In the genomic region with DNA sequence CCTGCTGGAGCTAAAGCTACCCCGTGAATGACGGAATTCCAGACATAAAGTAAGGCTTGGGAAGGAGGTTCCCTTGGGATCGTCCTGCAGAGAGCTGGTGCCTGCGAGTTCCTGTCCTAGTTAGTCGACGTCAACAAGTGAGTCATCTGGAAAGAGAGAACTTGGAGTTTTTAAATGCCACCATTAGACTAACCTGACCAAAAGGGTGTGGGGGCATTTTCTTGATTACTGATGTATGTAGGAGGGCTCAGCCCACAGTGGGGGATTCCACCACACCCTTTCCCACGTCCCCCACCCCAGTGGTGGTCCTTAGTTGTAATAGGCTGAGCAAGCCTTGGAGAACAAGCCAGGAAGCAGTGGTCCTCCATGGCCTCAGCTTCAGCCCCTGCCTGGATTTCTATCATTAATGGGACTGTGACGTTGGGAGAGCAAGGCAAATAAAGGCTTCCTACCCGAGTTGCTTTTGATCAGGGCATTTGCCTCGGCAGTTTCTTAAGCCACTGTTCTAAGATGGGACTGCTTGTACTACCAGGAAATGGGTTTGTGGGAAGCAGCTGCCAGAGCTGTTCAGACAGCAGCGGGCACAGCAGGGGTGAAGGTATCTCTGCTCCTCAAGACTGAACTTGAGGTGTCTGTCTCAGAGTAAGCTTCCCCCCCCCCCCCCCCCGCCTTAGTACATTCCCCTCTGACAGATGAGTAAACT, we compare ENCODE assay signal across 8 mouse cellular contexts. TPM values are rescaled to one million over a fixed set of nuclear protein-coding genes. Genes with fewer than 3 reads are reported as not detected.
DNase-seq lines count a peak whose midpoint lies in the region; ATAC-seq and TF ChIP-seq lines count a peak whose summit lies in the region.

No protein-coding gene starts in this region.

- H3K4me2 ChIP-seq in forebrain, postnatal 0 days (ENCODE audit: low read depth), result peak overlapping the region; percentile 84
- H3K4me2 ChIP-seq in stomach, embryonic 16.5 days (ENCODE audit: low read depth, low read length), result peak overlapping the region; percentile 83

- no peaks in the 10 kb centered on the region for H3K27me3 ChIP-seq in forebrain, postnatal 0 days (ENCODE audit: insufficient read depth, low read length)
- H3K27me3 ChIP-seq in kidney, adult 2 months (replicated peaks; ENCODE audit: control insufficient read depth, insufficient read depth, low read length), result no peaks in the 10 kb centered on the region
- H3K27me3 ChIP-seq in stomach, embryonic 16.5 days (ENCODE audit: control insufficient read depth, insufficient read depth, low read length), result no peaks in the 10 kb centered on the region

- no peak for TF ChIP-seq CTCF in forebrain, postnatal 0 days (IDR thresholded peaks at IDR 0.05; ENCODE audit: low read depth)
- TF ChIP-seq CTCF in kidney, adult 2 months (conservative IDR thresholded peaks at IDR 0.05; ENCODE audit: insufficient read depth, insufficient read length, low read depth, low read length), result no peak

- TF ChIP-seq POLR2A in kidney, adult 2 months (IDR thresholded peaks at IDR 0.05; ENCODE audit: low read depth, low read length), result no peak

- WGBS in forebrain, postnatal 0 days, result 18% methylated on average over 12 of the region's 12 CpGs
- 17% methylated on average over 12 of the region's 12 CpGs for WGBS in kidney, adult 2 months
- WGBS in macrophage (ENCODE audit: missing documents), result 3% methylated on average over 11 of the region's 12 CpGs
- WGBS in stomach, embryonic 16.5 days, result 8% methylated on average over 12 of the region's 12 CpGs

- H3K9me3 ChIP-seq in forebrain, postnatal 0 days (ENCODE audit: low read length), result no peaks in the 10 kb centered on the region
- H3K9me3 ChIP-seq in stomach, embryonic 16.5 days (replicated peaks; ENCODE audit: control insufficient read depth, low read length), result no peaks in the 10 kb centered on the region

- H3K4me3 ChIP-seq in forebrain, postnatal 0 days (ENCODE audit: low read depth, low read length), result peak overlapping the region; percentile 50
- H3K4me3 ChIP-seq in kidney, adult 2 months (ENCODE audit: insufficient read depth, low read depth, low read length), result peak overlapping the region; percentile 80
- H3K4me3 ChIP-seq in macrophage (ENCODE audit: inconsistent target), result peak overlapping the region; percentile 62
- peak overlapping the region; percentile 71 for H3K4me3 ChIP-seq in stomach, embryonic 16.5 days (replicated peaks; ENCODE audit: low read length)

- peak; percentile 27 for DNase-seq in embryo, embryonic 11 days
- no peak for DNase-seq in embryo, embryonic 10 days (ENCODE audit: low spot score)
- peak; percentile 22 for DNase-seq in adrenal gland, adult 8-10 months
- no peak for DNase-seq in forebrain, postnatal 0 days
- peak; percentile 36 for DNase-seq in kidney, adult 2 months
- DNase-seq in testis, postnatal 14 days (ENCODE audit: low spot score), result no peak

- peak; percentile 23; the same call in 1 of the 2 replicates for ATAC-seq in forebrain, postnatal 0 days
- 0 out of 2 replicates have a peak, but pooled peaks have one; percentile 5 for ATAC-seq in stomach, embryonic 16.5 days (ENCODE audit: insufficient read depth, low FRiP score)

- H3K36me3 ChIP-seq in forebrain, postnatal 0 days (ENCODE audit: insufficient read depth), result no peaks in the 10 kb centered on the region
- H3K36me3 ChIP-seq in kidney, adult 2 months (ENCODE audit: control insufficient read depth, insufficient read depth, low read length), result no peaks in the 10 kb centered on the region
- no peaks in the 10 kb centered on the region for H3K36me3 ChIP-seq in macrophage (ENCODE audit: inconsistent target)
- no peaks in the 10 kb centered on the region for H3K36me3 ChIP-seq in stomach, embryonic 16.5 days (ENCODE audit: control insufficient read depth, insufficient read depth, low read length)

- no peak overlapping the region for H3K27ac ChIP-seq in forebrain, postnatal 0 days (ENCODE audit: low read depth, low read length)
- H3K27ac ChIP-seq in kidney, adult 2 months (ENCODE audit: insufficient read depth, low read depth, low read length), result peak overlapping the region; percentile 96
- peak overlapping the region; percentile 64 for H3K27ac ChIP-seq in macrophage
- H3K27ac ChIP-seq in stomach, embryonic 16.5 days (ENCODE audit: low read length), result peak overlapping the region; percentile 86; the same call in 1 of the 2 replicates

- H3K9ac ChIP-seq in forebrain, postnatal 0 days, result peak overlapping the region; percentile 47; the same call in 1 of the 2 replicates
- H3K9ac ChIP-seq in stomach, embryonic 16.5 days (ENCODE audit: low read length), result peak overlapping the region; percentile 79

- peaks cover 15% of the 10 kb centered on the region; the same call in 1 of the 2 replicates for H3K79me2 ChIP-seq in macrophage (ENCODE audit: inconsistent target)

- H3K4me1 ChIP-seq in forebrain, postnatal 0 days (ENCODE audit: insufficient read depth), result peaks cover 7% of the 10 kb centered on the region; the same call in 1 of the 2 replicates
- peaks cover 8% of the 10 kb centered on the region; the same call in 1 of the 2 replicates for H3K4me1 ChIP-seq in kidney, adult 2 months (ENCODE audit: control insufficient read depth, insufficient read depth, low read length)
- H3K4me1 ChIP-seq in stomach, embryonic 16.5 days (ENCODE audit: control insufficient read depth, insufficient read depth, low read length), result peaks cover 6% of the 10 kb centered on the region; the same call in 1 of the 2 replicates

RNA-seq across cellular contexts. Expression of gene Nmnat3, which starts 10.2 kb away (rescaled TPM):
- 10 to 100 TPM; 13.2 to 23.4 (median 19.4) TPM for total RNA-seq in adrenal gland, adult 8-10 months (2022)
- total RNA-seq in forebrain, postnatal 0 days (2014; rRNA removed), result 2.7 and 4.0 TPM in 2 replicates
- polyA plus RNA-seq in forebrain, postnatal 0 days (2015; fragmentation: Nextera tagmentation; extraction: Ambion mirVana), result 1.7 and 2.1 TPM in 2 replicates
- 27.7 and 29.4 TPM in 2 replicates for polyA plus RNA-seq in kidney, adult 2 months (2012; rRNA removed)
- 10 to 100 TPM in 24 of 26 experiments, 1 to 10 TPM in 2; 8.3 to 53.0 (median 30.8) TPM for total RNA-seq in macrophage (2018; cell fraction: chromatin; rRNA removed)
- total RNA-seq in macrophage (2018; cell fraction: cytosol; rRNA removed), result 10 to 100 TPM in 1 of 26 experiments, 1 to 10 TPM in 25; 4.2 to 10.1 (median 7.9) TPM
- 10 to 100 TPM in 25 of 26 experiments, 1 to 10 TPM in 1; 6.7 to 41.9 (median 21.8) TPM for total RNA-seq in macrophage (2018; cell fraction: nucleus; rRNA removed)
- polyA plus RNA-seq in macrophage (2018), result 5.7 to 8.8 TPM (median 8.7 TPM) in 3 replicates
- 9.6 and 10.2 TPM in 2 replicates for polyA plus RNA-seq in stomach, embryonic 16.5 days (2015; fragmentation: Nextera tagmentation; extraction: Ambion mirVana)

Comparison
In these comparisons a context has a peak if more than half of its experiments do, and no peak if none do; other contexts are left out.
1. DNase-seq: peak in embryo, embryonic 11 days (single experiment), adrenal gland, adult 8-10 months (single experiment) and kidney, adult 2 months (single experiment); none in embryo, embryonic 10 days (single experiment), forebrain, postnatal 0 days (single experiment) and testis, postnatal 14 days (single experiment).
2. Peak in every context shown above with its lines, with median percentiles within 50 percentile points of each other: H3K4me3 ChIP-seq.